Mouse (Mus musculus) midbrain, embryonic 16.5 days (tissue): ENCODE results near the gene Ndufb7. TPM values are rescaled to one million over a fixed set of nuclear protein-coding genes. Genes with fewer than 3 reads are reported as not detected.

Experiments
- ATAC-seq: fragments of 200-750 bp; cut with Nextera tagmentation; 2 replicates; pipeline ENCODE4 v1.8.0; 2017; ENCODE audit warnings: moderate TSS enrichment
- H3K27ac ChIP-seq: fragments of 300-500 bp; sonication (generic); 2 replicates; pipeline ENCODE4 v1.5.1; 2014; ENCODE audit warnings: mild to moderate bottlenecking, low read length, mixed read lengths
- H3K27me3 ChIP-seq: fragments of 300-500 bp; sonication (generic); 2 replicates; pipeline ENCODE4 v1.6.1; 2014; ENCODE audit warnings: low read depth, low read length, mixed read lengths; ENCODE audit not compliant: control insufficient read depth, insufficient read depth
- H3K36me3 ChIP-seq: fragments of 300-500 bp; sonication (generic); 2 replicates; pipeline ENCODE4 v1.6.1; 2014; ENCODE audit warnings: mild to moderate bottlenecking, low read length, moderate library complexity, mixed read lengths; ENCODE audit not compliant: control insufficient read depth, insufficient read depth
- H3K4me1 ChIP-seq: fragments of 300-500 bp; sonication (generic); 2 replicates; pipeline ENCODE4 v1.6.1; 2014; ENCODE audit warnings: mild to moderate bottlenecking, low read length, mixed read lengths; ENCODE audit not compliant: control insufficient read depth, insufficient read depth
- H3K4me2 ChIP-seq: fragments of 300-500 bp; sonication (generic); 2 replicates; pipeline ENCODE4 v1.6.1; 2014; ENCODE audit warnings: mild to moderate bottlenecking, low read length, mixed read lengths
- H3K4me3 ChIP-seq: fragments of 300-500 bp; sonication (generic); 2 replicates; pipeline ENCODE4 v1.5.1; 2014; ENCODE audit warnings: low read depth, mild to moderate bottlenecking, low read length, moderate library complexity, mixed read lengths
- H3K9ac ChIP-seq: fragments of 300-500 bp; sonication (generic); 2 replicates; pipeline ENCODE4 v1.6.1; 2014; ENCODE audit warnings: low read depth, low read length, mixed read lengths
- H3K9me3 ChIP-seq: fragments of 300-500 bp; sonication (generic); replicated peaks from 2 replicates; pipeline ENCODE4 v1.6.1; 2014; ENCODE audit warnings: mild to moderate bottlenecking, low read length, mixed read lengths; ENCODE audit not compliant: control insufficient read depth, poor library complexity, severe bottlenecking
- whole genome bisulfite sequencing: fragments of 180-500 bp; shearing (Covaris S2); extraction: QIAGEN DNeasy Blood & Tissue Kit; methylation state at CpG from one replicate; pipeline ENCODE4 v1.1.7; 2014; 5-methylcytosine and 5-hydroxymethylcytosine counted together
- polyA plus RNA-seq: library from polyadenylated mRNA; unstranded; fragments of >200 nt; fragmentation: Nextera tagmentation; extraction: Ambion mirVana; gene quantifications from 2 replicates; pipeline ENCODE4 v1.2.1, GENCODE M21; 2015

The Ndufb7 gene
- polyA plus RNA-seq, 1 experiment from 2014 or later: 320 TPM

DNA sequence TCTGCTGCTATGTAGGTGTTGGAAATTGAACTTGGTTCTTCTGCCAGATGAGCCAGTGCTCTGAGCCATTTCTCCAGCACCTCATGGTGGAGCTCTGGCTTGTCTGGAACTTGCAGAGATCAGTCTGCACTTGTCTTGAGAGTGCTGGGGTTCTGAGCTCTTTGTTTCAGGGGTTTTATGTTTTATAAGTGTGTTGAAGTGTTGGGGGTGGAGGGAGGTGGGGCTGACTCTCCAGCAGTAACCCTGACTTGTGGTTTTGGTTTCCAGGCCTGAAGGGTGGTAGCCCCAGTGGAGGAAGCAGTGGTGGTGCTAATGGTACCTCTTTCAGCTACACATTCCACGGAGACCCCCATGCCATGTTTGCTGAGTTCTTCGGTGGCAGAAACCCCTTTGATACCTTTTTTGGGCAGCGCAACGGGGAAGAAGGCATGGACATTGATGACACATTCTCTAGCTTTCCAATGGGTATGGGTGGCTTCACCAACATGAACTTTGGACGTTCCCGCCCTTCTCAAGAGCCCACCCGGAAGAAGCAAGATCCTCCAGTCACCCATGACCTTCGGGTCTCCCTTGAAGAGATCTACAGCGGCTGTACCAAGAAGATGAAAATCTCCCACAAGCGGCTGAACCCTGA is 43.2 kb downstream of the Ndufb7 start:
- ATAC-seq: no peak
- H3K27ac ChIP-seq: no peak overlapping the region
- 92% methylated on average over 10 of the region's 10 CpGs for WGBS

DNA sequence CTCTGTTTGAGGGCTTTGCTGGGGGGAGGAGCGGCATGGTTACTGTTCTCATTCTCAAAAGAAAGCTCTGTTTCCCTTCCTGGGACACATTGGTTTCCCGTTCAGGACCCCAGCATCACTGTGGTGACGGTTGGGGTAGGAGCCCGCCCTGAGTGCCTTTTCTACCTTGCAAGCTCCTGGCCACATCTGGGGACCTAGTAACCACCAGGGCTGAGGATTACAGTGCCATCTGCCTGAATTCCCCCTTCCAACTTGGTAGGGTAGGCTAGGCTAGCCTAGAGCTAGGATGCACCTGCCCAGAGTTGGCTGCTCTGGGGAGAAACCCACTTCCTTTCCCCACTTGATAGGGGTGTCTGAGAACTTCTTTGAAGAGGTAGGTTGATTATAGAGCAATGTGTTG is 45.5 kb downstream of the Ndufb7 start:
- Histone ChIP-seq H3K4me2 (no peak overlapping the region), H3K4me3 (no peak overlapping the region), H3K27me3 (no peaks in the 10 kb centered on the region), H3K36me3 (0 out of 2 replicates have a peak, but pooled peaks cover 5% of the 10 kb centered on the region), H3K9ac (no peak overlapping the region), H3K4me1 (peaks cover 19% of the 10 kb centered on the region), H3K9me3 (no peaks in the 10 kb centered on the region), H3K27ac (no peak overlapping the region)
- 93% methylated on average over 4 of the region's 4 CpGs for WGBS
- ATAC-seq: no peak

More for the DNA sequence above, 43.2 kb downstream of the Ndufb7 start:
- Histone ChIP-seq H3K4me3 (peak overlapping the region; percentile 73), H3K9me3 (no peaks in the 10 kb centered on the region), H3K9ac (no peak overlapping the region), H3K27me3 (no peaks in the 10 kb centered on the region), H3K4me1 (peaks cover 20% of the 10 kb centered on the region), H3K36me3 (0 out of 2 replicates have a peak, but pooled peaks cover 5% of the 10 kb centered on the region), H3K4me2 (peak overlapping the region; percentile 77)

DNA sequence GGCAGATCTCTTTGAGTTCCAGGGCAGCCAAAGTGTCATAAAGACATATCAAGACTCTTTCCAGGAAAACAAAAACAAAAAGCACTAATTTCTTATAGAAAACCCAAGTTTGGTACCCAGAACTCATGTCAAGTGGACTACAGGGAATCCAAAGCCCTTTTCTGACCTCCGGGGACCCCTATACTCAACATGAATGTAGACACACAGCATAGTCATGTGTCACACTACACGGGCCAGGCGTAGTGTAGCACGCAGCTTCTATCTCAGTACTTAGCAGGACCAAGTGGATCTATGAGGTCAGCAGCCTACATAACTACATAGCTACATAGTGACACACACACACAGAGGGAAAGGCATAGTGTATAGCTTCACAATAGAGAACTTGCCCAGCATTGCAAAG is 47.2 kb downstream of the Ndufb7 start:
- no peak overlapping the region for H3K9ac ChIP-seq
- H3K4me2 ChIP-seq: no peak overlapping the region
- no peak overlapping the region for H3K27ac ChIP-seq
- WGBS: 97% methylated on average over 4 of the region's 4 CpGs
- H3K9me3 ChIP-seq: no peaks in the 10 kb centered on the region
- ATAC-seq: no peak
- H3K36me3 ChIP-seq: 0 out of 2 replicates have a peak, but pooled peaks cover 5% of the 10 kb centered on the region
- H3K27me3 ChIP-seq: no peaks in the 10 kb centered on the region
- peaks cover 14% of the 10 kb centered on the region for H3K4me1 ChIP-seq
- H3K4me3 ChIP-seq: no peak overlapping the region

DNA sequence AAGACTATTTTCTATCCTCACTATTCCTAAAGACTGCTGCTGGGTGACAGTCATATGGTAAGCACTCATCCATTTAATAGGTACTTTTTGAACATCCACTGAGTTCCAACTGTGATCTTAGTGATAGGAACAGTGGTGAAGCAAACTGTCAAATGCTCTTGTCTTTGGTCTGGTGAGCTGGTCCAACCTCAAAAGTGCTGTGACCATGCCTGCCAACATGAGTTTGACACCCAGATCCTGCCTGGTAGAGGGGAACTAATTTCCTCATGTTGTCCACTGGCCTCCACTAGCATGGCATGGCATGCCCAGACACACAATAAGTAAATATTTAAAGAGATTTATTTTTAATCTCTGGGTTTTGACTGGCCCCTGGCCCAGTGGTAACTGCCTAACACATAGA is 50.2 kb downstream of the Ndufb7 start:
- no peak overlapping the region for H3K4me3 ChIP-seq
- no peaks in the 10 kb centered on the region for H3K9me3 ChIP-seq
- H3K36me3 ChIP-seq: 0 out of 2 replicates have a peak, but pooled peaks cover 4% of the 10 kb centered on the region
- H3K9ac ChIP-seq: no peak overlapping the region
- no peak overlapping the region for H3K27ac ChIP-seq
- H3K27me3 ChIP-seq: no peaks in the 10 kb centered on the region
- no peaks in the 10 kb centered on the region for H3K4me1 ChIP-seq
- H3K4me2 ChIP-seq: no peak overlapping the region
- ATAC-seq: no peak

DNA sequence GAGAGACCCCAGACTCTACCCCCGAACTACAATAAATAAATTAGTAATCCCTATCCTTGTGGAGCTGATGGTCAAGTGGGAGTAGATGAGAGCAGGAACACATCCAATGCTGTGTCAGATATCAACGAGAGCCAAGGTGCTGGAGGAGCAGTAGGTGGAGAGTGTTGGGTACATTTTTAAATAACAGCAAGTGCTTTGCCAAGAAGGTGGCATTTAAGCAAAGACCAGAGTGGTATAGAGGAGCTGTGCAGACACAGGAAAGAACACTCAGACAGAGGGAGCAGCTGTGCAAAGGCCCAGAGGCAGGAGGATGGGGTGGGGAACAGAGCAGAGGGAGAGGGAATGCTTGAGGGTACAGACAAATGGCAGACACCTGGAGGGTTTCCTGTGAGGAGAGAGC is 50.6 kb downstream of the Ndufb7 start:
- H3K4me1 ChIP-seq: no peaks in the 10 kb centered on the region; the same call in 1 of the 2 replicates
- no peak for ATAC-seq
- no peak overlapping the region for H3K4me2 ChIP-seq
- H3K36me3 ChIP-seq: 0 out of 2 replicates have a peak, but pooled peaks cover 4% of the 10 kb centered on the region
- H3K9ac ChIP-seq: no peak overlapping the region
- H3K4me3 ChIP-seq: no peak overlapping the region
- WGBS: 89% methylated on average over 2 of the region's 2 CpGs
- no peak overlapping the region for H3K27ac ChIP-seq
- H3K27me3 ChIP-seq: no peaks in the 10 kb centered on the region
- H3K9me3 ChIP-seq: no peaks in the 10 kb centered on the region

DNA sequence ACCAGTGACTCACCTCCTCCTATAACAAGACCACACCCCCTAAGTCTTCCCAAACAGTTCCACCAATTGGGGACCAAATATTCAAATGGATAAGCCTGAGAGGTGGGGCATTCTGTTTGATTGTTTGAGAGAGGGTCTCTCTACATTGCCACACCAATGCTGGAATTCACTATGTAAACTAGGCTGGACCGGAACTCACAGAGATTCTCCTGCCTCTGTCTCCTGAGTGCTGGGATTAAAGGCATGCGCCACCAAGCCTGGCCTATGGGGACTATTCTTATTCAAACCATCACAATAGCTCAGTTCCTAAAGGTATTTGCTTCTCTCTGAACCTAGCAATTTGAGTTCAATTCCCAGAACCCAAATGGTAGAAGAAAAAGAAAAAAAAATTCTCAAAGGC is 52.1 kb downstream of the Ndufb7 start:
- Histone ChIP-seq H3K4me1 (no peaks in the 10 kb centered on the region; the same call in 1 of the 2 replicates), H3K4me2 (no peak overlapping the region), H3K9me3 (no peaks in the 10 kb centered on the region), H3K36me3 (no peaks in the 10 kb centered on the region), H3K4me3 (no peak overlapping the region), H3K9ac (no peak overlapping the region), H3K27me3 (no peaks in the 10 kb centered on the region), H3K27ac (no peak overlapping the region)
- WGBS: 84% methylated on average over 2 of the region's 2 CpGs
- ATAC-seq: no peak

DNA sequence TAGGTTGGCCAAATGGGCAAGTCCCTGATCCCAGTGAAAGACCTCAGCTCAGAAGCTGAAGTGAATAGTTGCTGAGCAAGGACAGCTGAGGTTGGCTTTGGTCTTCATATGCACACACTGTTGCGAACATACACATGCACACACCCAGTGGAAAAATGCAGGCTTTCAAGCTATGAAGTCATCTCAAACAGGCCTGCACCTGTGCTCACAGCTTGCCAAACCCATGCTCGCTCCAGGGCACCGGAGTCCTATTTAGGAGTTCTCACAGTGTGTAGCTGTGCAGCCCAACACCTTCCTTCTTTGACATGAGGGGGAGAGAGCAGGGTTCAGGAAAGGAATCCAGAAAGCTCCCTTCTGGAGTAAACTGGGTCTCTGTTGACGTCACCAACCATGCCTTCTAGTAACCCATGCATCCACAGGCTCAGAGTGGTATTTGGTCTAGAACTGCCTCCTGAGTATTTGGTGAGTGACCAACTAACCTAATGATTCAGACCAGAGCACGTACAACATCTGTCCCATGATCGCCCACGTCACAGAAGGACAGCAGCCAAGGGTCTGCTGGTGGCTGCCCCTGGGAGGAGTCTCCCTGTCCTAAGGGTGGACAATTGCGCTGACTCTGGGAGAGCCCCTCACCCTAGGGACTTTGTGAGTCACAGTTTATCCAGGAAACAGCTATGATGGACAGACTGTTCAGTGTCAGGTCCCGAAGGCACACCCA is 53.3 kb downstream of the Ndufb7 start:
- ATAC-seq: no peak
- H3K36me3 ChIP-seq: no peaks in the 10 kb centered on the region
- no peak overlapping the region for H3K4me3 ChIP-seq
- H3K4me2 ChIP-seq: no peak overlapping the region
- H3K9ac ChIP-seq: no peak overlapping the region
- no peak overlapping the region for H3K27ac ChIP-seq
- no peaks in the 10 kb centered on the region; the same call in 1 of the 2 replicates for H3K4me1 ChIP-seq
- no peaks in the 10 kb centered on the region for H3K27me3 ChIP-seq
- WGBS: 91% methylated on average over 9 of the region's 9 CpGs
- H3K9me3 ChIP-seq: no peaks in the 10 kb centered on the region

Other genes with a start within 250 kb of the Ndufb7 start
- 28.9 and 31.6 TPM in 2 replicates for gene Elmod2, start 234.2 kb upstream of the Ndufb7 start, polyA plus RNA-seq
- gene Mgat4d, start 218.2 kb upstream of the Ndufb7 start, polyA plus RNA-seq: not detected in 2 replicates
- 11.5 and 12.6 TPM in 2 replicates for gene Clgn, start 176.8 kb upstream of the Ndufb7 start, polyA plus RNA-seq
- 327 and 361 TPM in 2 replicates for gene Scoc, start 108.3 kb upstream of the Ndufb7 start, polyA plus RNA-seq
- gene Olfr370, start 30.9 kb upstream of the Ndufb7 start, polyA plus RNA-seq: 0.07 TPM in 1 of 2 replicates, not detected in the other
- gene Tecr, start 41.3 kb downstream of the Ndufb7 start, polyA plus RNA-seq: 1,093 and 1,247 TPM in 2 replicates
- 60.2 and 60.8 TPM in 2 replicates for gene Dnajb1, start 41.5 kb downstream of the Ndufb7 start, polyA plus RNA-seq
- gene Gipc1, start 86.0 kb downstream of the Ndufb7 start, polyA plus RNA-seq: 126 and 132 TPM in 2 replicates
- gene Ptger1, start 100.0 kb downstream of the Ndufb7 start, polyA plus RNA-seq: 0.97 and 1.1 TPM in 2 replicates
- 27.4 and 28.7 TPM in 2 replicates for gene Pkn1, start 132.5 kb downstream of the Ndufb7 start, polyA plus RNA-seq
- 92.4 and 105 TPM in 2 replicates for gene Ddx39, start 148.5 kb downstream of the Ndufb7 start, polyA plus RNA-seq
- 10.9 and 11.2 TPM in 2 replicates for gene Adgre5, start 174.7 kb downstream of the Ndufb7 start, polyA plus RNA-seq